Mouse (Mus musculus) liver (tissue): ENCODE results near the gene Cdk5rap1.
A peak's percentile ranks its signal among the peaks of the same experiment; 100 is the strongest.
"Not testable (repeated sequence)": the region's sequence is repeated elsewhere in the genome, so short reads cannot be mapped to it uniquely, and the experiment has no call there.

Experiments
- DNase-seq: peaks from one replicate; pipeline ENCODE4 v3.0.0-alpha.2; 2020; ENCODE audit warnings: mixed read lengths

The Cdk5rap1 gene

DNA sequence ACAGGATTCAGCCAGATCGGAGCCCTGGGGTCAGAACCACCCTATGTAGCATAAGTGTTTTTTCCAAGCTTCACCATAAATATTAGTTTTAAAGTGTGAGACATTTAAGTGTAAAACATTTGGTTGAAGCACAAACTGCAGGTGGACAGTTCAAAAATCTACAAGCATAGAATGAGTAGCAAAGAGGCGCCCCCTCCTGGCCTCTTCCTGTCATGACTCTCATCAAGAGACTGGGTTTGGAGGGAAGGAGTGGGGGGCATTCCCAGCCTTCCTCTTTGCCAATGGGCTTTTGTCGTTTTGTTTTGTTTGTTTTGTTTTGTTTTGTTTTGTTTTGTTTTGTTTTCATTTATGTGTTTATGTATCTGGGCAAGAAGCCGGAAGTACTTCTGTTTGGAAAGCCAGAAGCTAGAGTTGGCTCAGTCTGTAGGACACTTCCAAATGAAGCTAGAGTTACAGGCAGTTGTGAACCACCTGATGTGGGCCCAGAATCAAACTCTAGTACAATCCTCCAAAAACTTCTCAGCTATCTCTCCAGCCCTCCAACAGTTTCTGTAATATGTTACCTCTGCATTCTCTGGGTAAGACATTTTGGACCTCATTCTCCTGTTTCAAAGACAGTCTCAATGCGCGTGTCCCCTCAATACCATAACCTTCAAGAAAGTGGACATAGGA is 1.3 kb upstream of the Cdk5rap1 start:
- peak; percentile 77 for DNase-seq

DNA sequence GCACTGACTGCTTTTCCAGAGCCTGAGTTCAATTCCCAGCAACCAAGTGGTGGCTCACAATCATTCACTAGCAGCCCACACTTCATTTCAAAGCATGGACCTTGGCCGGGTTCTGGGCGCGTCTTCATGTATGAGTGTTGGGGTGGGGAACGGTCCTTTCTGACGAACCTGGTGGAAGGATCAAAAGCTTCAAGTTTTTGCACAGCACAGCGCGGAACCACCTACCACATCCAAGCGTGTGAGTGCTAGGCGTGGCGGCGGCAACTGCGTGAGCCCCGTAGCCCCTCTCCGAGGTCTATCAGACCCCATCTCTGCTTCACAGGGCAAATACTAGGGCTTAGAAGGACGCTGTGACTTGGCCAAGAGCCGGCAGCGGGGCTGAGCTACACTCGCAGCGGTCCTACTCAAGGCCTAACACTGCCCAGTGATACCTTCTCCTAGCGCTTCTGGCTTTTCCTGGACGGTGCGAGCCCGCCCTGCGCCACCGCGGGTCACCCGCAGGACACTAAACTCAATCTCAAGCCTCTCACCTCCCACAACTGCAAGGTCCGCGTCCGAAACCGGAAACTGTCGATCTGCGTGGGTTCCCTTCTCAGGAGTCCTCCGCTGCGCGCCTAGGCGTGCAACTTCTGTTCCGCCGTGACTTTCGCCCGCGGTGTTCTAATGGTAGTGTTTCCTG is 520 bp downstream of the Cdk5rap1 start:
- peak; percentile 89 for DNase-seq

DNA sequence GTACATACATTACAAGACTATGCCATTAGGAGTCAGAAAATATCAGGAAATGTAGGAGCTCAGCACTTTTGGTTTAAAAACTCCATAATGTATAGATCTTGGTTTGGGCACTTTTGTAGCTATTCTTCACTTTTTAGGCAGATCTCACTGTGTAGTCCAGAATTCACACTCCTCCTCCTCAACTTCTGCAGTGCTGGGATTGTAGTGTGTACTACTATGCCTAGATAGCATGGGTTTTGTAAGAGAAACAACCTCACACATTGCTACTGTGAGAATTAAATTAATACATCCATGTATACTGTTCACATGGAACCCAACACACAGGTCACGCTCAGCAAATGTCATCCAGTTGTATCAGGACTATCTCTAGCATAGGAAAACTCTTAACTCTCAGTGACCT is 5.3 kb downstream of the Cdk5rap1 start:
- DNase-seq: no peak

DNA sequence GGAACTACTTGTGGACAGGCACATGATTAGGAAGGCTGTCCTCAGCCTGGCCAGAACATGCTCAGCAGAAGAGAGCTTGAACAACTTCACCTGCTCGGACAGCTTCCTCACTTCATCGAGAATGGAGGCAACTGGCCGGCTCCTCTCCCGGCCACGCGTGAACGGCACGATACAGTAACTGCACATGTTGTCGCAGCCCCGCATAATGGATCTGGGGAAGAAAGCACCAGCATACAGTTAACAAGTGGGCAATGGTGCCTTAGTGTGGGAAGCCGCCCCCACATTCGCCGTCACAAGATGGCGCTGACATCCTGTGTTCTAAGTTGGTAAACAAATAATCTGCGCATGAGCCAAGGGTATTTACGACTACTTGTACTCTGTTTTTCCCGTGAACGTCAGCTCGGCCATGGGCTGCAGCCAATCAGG is 18.8 kb downstream of the Cdk5rap1 start:
- DNase-seq: peak; percentile 18

DNA sequence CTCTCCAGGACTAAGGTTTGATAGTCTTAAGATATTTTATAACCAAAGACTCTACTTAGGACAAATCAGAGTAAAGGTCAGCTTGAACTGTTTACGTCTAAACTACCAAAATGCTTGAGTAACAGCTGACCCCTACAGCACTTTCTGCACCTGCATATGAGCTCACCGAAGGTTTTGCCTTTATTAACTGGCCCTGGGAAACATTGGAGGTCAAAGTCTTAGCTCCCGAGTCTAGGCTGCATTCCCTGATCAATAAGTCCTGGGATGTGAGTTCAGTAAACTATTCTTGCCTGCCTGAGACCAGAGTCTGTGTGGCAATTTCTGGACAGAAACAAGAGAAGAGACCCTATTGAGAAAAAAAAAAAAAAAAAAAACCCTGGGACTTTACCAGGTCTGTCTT is 24.7 kb downstream of the Cdk5rap1 start:
- DNase-seq: no peak

DNA sequence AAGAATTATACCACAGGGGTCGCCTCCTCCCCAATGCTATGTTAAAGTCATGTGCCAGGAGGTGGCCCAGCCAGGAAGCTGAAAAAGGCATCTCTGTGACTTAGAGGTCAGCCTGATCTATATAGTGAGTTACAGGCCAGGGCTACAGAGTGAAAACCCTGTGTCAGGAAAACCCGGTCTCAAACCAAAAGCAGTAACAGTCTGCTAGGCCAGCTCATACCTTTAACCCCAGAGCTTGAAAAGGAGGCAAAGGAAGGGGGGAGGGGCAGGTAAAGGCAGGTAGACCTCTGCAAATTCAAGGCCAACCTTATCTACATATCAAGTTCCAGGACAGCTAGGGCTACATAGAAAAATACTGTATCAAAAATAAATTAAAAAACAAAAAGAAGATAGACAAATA is 33.5 kb downstream of the Cdk5rap1 start:
- DNase-seq: no peak

DNA sequence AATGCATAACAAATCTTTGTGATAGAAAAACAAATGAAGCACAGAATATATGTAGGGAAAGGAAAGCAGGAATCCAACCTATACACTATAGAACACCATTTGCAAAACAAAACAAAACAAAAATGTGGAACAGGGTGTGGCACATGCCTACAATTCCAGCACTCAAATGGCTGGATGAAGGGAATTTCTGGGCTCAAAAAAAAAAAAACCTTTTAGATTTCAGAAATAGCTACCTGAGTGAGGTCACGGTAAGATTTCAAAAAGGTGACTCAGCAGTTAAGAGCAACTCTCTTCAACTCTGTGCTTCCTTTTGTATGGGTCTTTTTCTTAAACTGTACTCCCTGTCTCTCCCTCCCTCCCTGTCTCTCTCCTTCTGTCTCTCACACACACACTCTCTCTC is 34.6 kb downstream of the Cdk5rap1 start:
- no peak for DNase-seq

DNA sequence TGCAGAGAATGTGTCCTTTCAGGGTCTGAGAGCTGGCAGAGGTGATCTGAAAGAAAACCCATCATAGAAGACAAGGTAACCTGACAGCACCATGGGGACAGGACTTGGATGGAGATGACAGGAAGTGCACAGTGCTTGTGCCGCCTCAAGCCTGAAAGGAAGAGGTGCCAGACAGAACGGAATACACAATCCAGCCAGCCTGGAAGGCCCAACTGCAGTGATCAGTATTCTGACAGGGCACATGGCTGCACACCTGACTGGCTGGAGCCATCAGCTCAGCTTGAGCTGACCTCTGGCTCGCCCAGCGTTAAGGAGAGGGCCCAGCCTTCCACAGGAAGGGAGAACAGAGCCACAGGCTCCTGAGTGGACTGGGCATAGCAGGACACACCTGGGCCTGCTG is 37.2 kb downstream of the Cdk5rap1 start:
- DNase-seq: no peak

DNA sequence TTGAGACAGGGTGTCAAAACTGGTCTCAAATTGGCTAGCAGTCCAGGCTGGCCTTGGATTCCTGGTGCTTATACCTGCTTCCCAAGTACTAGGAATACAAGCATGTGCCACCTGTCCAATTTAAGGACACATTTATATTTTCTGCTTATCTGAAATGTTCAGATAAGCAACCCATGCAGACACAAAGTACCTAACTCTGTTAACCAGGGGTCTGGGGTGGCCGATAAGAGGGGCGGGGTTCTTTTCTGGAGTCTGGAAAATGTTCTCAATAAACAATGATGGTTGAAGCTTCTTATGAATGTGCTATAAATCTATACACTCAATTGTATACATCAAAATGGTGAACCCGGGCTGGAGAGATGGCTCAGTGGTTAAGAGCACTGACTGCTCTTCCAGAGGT is 46.0 kb downstream of the Cdk5rap1 start:
- DNase-seq: peak; percentile 80

DNA sequence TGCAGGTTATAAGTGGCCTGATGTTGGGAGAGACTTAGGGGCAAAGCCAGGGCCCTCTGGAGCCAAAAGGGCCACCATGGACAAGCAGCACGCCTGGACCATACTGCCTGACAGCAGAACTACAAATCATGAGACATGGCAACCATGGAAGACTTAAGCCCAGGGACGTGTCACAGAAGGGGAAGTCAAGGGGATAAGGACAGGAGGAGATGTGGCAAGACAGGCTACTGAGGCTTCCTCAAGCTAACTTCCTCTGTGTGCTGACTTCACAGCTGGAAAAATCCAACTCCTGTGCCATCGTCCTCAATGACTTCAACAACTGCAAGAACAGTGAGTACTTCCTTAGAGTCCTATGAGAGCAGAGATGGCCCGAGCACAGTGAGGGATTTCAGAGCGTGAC is 59.0 kb downstream of the Cdk5rap1 start:
- not testable (repeated sequence) for DNase-seq

DNA sequence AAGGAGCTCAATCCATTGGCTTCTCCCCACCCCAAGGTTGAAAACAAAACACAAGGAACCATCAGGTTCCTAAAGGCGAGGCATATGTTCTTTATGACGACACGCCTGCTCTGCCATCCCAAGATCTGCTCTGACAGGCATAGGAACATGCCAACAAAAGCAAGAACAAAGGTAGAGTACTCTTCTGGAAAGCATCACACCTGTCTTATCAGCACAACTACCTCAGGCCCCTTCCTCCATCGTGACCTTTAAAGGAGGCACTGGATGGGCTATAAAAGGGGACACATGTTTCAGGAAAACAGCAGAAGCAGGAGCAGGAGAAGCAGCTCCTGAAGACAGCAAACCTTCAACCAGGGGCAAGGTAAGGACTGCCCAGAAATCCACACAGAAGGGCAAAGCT is 65.9 kb downstream of the Cdk5rap1 start, which contains the start of gene Bpifb9b:
TSS of gene Bpifb9b (plus strand) at position 301 of the 400 bp plus-strand sequence.
- DNase-seq: not testable (repeated sequence)

DNA sequence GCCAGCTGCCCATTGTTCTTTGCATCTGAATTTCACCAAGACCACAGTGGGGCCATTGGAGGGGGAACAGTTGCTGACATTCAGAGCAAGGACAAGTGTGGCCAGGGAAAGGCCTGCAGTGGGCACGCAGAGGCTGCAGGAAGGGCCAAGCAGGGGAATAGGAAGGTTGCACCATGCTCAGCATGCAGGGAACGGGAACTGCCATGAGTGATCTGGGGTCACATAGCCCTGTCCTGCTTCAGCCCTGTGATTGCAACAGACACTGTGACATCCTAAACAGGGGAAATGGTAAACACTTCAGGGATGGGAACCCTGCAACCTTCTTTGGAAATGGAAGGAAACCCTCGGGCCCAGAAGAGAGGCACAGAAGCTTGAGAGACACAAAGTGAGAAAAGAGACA is 68.2 kb downstream of the Cdk5rap1 start:
- not testable (repeated sequence) for DNase-seq

DNA sequence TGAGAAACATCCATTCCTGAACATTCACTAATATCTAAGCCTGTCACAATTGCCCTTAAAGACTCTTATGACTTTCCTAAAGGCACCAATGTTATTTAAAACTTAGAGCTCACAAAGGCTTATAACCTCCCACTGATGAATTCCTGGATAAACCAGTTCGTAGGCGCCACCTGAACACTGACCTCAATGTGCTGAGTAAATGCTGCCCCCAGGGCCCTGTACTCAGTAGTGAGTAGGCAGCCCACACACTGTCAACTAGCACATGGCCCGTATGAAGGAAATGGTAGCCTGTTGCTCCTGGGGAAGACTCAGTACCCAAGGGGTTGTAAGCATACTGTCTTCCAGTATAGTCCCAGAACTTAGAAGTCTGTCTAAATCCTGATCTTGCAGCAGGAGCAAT is 71.0 kb downstream of the Cdk5rap1 start:
- DNase-seq: no peak

DNA sequence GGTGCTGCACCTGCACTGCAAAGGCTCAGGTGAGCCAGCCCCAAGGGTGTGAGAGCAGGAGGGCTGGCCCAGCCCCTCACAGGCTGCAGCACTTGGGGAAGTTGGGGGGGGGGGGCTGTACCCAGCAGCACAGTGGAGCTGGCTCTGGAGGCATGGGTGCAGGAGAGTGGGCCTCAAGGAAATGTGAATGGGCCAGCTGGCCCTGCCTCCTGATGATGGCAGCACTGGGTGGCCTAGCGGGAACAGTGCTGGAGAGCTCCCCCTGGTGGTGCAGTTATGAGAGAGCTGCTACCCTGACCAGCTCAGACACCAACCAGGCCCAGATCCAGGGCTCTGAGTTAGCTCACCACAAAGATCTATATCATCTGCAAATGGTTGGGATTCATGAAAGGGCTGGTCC is 72.3 kb downstream of the Cdk5rap1 start:
- peak; percentile 83 for DNase-seq

DNA sequence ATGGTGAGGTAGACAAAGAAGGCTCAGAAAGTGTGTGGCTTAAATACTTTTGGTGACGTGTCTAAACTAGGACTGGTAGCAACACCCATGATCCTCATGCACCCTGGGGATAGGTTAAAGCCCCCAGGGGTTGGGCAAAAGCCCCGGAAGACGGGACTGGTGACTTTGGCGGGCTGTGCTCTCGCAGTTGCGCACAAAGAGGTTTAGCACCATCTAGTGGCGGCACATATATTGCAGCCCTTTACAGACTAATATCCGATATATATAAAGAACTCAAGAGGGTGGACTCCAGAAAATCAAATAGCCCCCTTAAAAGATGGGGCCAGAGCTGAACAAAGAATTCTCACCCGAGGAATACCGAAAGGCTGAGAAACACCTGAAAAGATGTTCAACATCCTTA is 78.1 kb downstream of the Cdk5rap1 start:
- DNase-seq: peak; percentile 70

DNA sequence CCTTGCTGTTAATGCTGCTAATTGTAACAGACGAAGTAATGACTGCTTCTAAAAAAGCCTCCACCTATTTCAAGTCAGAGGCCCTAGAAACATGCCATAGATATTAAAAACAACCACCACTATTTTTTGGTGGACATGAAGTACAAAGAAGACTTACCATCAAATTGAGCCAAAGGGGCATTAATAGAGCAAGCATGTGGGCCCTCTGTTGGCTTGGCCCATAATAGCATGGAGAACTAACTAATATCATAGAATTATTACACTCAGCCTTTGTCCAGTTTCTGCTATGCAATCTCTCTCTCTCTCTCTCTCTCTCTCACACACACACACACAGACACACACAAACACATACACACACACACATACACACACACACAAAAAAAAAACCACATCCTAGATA is 80.0 kb downstream of the Cdk5rap1 start:
- no peak for DNase-seq

DNA sequence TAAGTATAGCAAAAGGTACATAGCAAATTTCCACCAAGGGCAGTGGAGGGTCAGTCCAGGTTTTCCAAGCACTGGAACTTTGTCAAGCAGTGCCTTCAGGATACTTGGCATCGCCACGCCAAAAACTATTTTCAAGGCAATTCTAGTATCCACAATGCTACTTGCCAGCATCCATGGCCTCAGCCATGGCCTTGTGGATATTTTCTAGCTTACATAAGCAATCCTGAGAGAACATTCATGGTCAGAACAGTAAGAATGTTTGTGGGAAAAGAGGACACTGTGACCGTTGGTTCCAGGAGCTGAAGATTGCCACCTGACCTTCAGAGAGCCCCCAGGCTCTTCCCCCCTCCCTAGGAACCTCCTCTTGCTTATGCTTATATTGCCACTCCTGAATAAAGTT is 80.9 kb downstream of the Cdk5rap1 start:
- DNase-seq: not testable (repeated sequence)
